Mouse (Mus musculus): Measurements from ENCODE around the gene Anxa4. TPM values are rescaled to one million over a fixed set of nuclear protein-coding genes. Genes with fewer than 3 reads are reported as not detected.

The Anxa4 gene
- 137 and 160 TPM in 2 replicates for polyA plus RNA-seq (2015; fragmentation: Nextera tagmentation; extraction: Ambion mirVana)

DNA sequence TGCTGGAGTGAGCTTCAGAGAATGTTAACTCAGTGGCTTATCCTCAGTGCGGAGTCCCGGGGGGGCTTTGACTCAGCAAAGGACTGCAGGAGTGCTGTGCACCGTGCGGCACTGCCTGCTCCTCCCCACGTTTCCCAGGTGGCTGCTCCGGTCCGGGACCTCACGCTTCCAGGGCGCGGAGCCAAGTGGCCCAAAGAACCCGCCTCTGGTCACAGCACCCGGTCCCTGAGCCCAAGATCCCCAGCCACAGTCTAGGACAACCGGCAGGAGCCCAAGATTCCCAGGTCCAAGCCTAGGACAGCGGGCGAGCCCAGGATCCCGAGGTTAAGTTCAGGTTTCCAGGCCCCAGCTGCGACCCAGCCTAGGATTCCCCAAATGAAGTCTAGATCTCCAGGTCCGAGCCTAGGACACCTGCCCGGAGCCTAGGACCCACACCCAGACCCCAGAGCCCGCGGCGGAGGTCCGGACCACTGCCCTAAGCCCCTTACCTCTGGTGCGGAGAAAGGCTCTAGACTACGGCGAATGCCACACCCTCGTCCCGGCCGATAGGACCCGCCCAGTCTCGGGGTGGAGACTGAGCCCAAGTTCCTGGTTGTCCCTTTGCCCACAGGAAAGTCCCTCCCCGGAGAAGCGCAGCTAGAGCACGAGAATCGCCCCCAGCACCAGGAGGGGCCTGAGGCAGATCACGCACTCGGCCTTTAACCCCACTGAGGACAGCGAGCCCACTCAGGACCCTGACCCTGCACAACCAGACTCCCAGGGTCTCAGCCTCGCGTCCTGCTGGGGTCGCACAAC lies at the start of gene Anxa4:
Gene Anxa4 (minus strand): TSS at position 564 of the 795 bp plus-strand sequence.
- Histone ChIP-seq H3K4me1 (peaks cover 12% of the 10 kb centered on the region; the same call in 1 of the 2 replicates), H3K36me3 (no peaks in the 10 kb centered on the region), H3K27ac (peak within 1 kb of the TSS; percentile 59), H3K4me2 (peak within 1 kb of the TSS; percentile 88), H3K4me3 (replicated peaks) (peak within 1 kb of the TSS; percentile 76), H3K9me3 (no peaks in the 10 kb centered on the region), H3K27me3 (replicated peaks) (no peaks in the 10 kb centered on the region), H3K9ac (peak within 1 kb of the TSS; percentile 42)
- under 1% methylated on average over 39 of the region's 41 CpGs for WGBS
- peak; percentile 83 for ATAC-seq (ENCODE audit: insufficient read depth, low FRiP score, low read depth)

DNA sequence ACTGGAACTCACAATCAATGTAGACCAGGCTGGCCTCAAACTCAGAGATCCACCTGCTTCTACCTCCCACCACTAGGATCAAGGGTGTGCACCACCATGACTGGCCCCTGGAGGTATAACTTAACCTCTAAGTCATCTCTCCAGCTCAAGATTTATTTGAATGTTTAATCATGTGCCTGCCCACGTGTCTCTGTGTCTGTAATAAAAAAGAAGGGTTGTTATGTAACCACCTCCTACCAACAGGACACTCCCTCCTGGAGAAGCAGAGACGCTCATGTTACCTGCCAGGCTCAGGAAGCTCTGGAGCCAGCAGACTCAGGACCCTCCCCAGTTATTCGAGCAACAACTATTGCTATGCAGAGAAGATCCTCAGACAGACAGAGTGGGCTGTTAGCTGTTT lies 48.6 kb upstream of the Anxa4 start:
- no peaks in the 10 kb centered on the region for H3K4me1 ChIP-seq
- no peak overlapping the region for H3K4me3 ChIP-seq (replicated peaks)
- no peak overlapping the region for H3K4me2 ChIP-seq
- no peak overlapping the region for H3K9ac ChIP-seq
- no peak overlapping the region for H3K27ac ChIP-seq
- H3K36me3 ChIP-seq, result no peaks in the 10 kb centered on the region
- no peak for ATAC-seq (ENCODE audit: insufficient read depth, low FRiP score, low read depth)
- H3K9me3 ChIP-seq, result no peaks in the 10 kb centered on the region
- 55% methylated on average over 3 of the region's 3 CpGs for WGBS
- H3K27me3 ChIP-seq (replicated peaks), result no peaks in the 10 kb centered on the region

DNA sequence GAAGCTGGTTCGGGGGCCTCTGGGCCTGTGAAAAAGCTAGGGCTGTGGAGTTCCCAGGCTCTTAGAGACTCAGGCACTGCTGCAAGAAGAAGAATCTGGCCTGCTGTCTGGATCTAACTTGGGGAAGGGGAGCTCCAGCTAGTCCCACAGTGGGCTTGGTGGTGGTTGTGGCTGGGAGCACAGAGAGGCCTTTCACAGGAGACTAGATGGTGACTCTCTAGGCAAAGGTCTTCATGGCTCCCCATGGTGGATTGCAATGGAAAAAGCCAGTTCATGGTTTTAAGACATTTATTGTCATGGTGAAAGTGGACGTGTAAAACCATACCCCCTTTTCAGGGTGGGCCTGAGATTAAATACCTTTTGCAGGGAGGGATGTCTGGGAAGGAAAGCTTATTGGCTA lies 45.7 kb upstream of the Anxa4 start:
- no peak for ATAC-seq (ENCODE audit: insufficient read depth, low FRiP score, low read depth)
- Histone ChIP-seq H3K4me1 (no peaks in the 10 kb centered on the region), H3K27ac (no peak overlapping the region), H3K4me3 (replicated peaks) (no peak overlapping the region), H3K4me2 (no peak overlapping the region), H3K9me3 (no peaks in the 10 kb centered on the region), H3K36me3 (no peaks in the 10 kb centered on the region), H3K27me3 (replicated peaks) (no peaks in the 10 kb centered on the region), H3K9ac (no peak overlapping the region)
- 57% methylated on average over 2 of the region's 2 CpGs for WGBS

GRCm38 (mm10) chr6:86832802-86833502 lies 39.6 kb upstream of the Anxa4 start:
- H3K4me2 ChIP-seq, result no peak overlapping the region
- no peaks in the 10 kb centered on the region for H3K27me3 ChIP-seq (replicated peaks)
- 65% methylated on average over 13 of the region's 13 CpGs for WGBS
- ATAC-seq (ENCODE audit: insufficient read depth, low FRiP score, low read depth), result peak; percentile 31; the same call in 1 of the 2 replicates
- H3K4me1 ChIP-seq, result 0 out of 2 replicates have a peak, but pooled peaks cover 4% of the 10 kb centered on the region
- no peaks in the 10 kb centered on the region for H3K9me3 ChIP-seq
- no peaks in the 10 kb centered on the region for H3K36me3 ChIP-seq
- H3K9ac ChIP-seq, result no peak overlapping the region
- H3K27ac ChIP-seq, result peak overlapping the region; percentile 40; the same call in 1 of the 2 replicates
- H3K4me3 ChIP-seq (replicated peaks), result no peak overlapping the region

DNA sequence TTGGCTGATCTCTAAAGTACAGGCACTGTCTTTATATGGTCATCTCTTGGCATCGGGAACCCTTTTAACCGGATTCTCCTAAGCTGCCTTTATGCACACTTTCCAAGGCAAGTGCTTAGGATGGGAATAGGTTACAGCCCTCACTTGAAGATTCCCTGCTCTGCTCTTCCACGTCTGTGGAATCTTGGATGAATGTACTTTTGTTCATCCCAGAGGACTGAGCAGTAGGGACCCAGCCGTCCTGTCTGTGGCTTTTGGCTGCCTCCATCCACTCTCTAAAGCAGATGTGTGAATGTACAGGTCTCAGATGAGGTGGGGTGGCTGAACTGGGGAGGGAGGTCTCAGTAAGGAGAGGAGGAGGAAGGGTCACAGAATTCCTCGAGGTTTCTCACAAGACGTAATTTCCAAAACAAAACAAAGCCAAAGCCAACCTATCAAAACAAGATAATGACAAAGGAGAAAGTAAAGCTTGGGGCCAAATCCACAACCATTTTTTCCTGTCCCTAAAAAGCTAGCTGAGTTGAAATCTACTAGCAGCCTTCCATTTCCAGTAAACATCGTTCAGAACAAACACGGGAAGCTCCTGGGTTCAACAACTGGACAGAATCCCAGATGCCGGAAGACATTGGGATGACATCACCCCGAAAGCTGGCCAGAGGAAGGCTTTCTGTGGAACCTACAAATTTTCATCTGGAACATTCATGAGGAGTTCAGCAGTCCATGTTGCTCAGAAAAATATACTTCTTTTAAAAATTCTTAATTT lies 37.5 kb upstream of the Anxa4 start:
- no peak overlapping the region for H3K9ac ChIP-seq
- ATAC-seq (ENCODE audit: insufficient read depth, low FRiP score, low read depth), result 0 out of 2 replicates have a peak, but pooled peaks have one; percentile 27
- 39% methylated on average over 10 of the region's 10 CpGs for WGBS

DNA sequence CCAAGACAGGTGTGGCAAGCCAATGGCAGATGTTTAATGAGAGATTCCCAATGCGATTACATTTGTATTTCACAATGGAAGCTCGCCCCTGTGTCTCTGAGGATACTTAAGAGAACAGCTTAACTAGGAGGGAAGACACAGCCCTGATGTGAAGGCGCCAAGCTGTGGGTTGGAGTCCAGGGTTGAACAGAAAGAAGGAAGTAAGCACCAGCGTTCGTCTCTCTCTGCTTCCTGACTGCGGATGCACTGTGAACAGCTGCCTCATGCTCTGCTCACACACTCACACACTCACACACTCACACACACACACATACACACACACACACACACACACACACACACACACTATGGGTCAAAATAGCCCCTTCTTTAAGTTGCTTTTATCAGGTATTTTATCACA lies 36.4 kb upstream of the Anxa4 start:
- Histone ChIP-seq H3K36me3 (no peaks in the 10 kb centered on the region), H3K27ac (no peak overlapping the region), H3K4me3 (replicated peaks) (no peak overlapping the region), H3K9me3 (no peaks in the 10 kb centered on the region), H3K27me3 (replicated peaks) (no peaks in the 10 kb centered on the region), H3K9ac (no peak overlapping the region), H3K4me2 (no peak overlapping the region), H3K4me1 (0 out of 2 replicates have a peak, but pooled peaks cover 4% of the 10 kb centered on the region)
- no peak for ATAC-seq (ENCODE audit: insufficient read depth, low FRiP score, low read depth)
- 73% methylated on average over 6 of the region's 6 CpGs for WGBS

More for the DNA sequence above, 37.5 kb upstream of the Anxa4 start:
- H3K36me3 ChIP-seq, result no peaks in the 10 kb centered on the region
- no peak overlapping the region for H3K4me3 ChIP-seq (replicated peaks)
- no peak overlapping the region for H3K4me2 ChIP-seq
- H3K9me3 ChIP-seq, result no peaks in the 10 kb centered on the region
- peak overlapping the region; percentile 81 for H3K27ac ChIP-seq
- no peaks in the 10 kb centered on the region for H3K27me3 ChIP-seq (replicated peaks)
- H3K4me1 ChIP-seq, result 0 out of 2 replicates have a peak, but pooled peaks cover 4% of the 10 kb centered on the region

GRCm38 (mm10) chr6:86827432-86827831 lies 34.0 kb upstream of the Anxa4 start:
- Histone ChIP-seq H3K27me3 (replicated peaks) (no peaks in the 10 kb centered on the region), H3K4me2 (no peak overlapping the region), H3K4me1 (peaks cover 7% of the 10 kb centered on the region), H3K27ac (no peak overlapping the region), H3K36me3 (no peaks in the 10 kb centered on the region), H3K4me3 (replicated peaks) (no peak overlapping the region), H3K9ac (no peak overlapping the region), H3K9me3 (no peaks in the 10 kb centered on the region)
- no peak for ATAC-seq (ENCODE audit: insufficient read depth, low FRiP score, low read depth)
- 84% methylated on average over 2 of the region's 2 CpGs for WGBS

DNA sequence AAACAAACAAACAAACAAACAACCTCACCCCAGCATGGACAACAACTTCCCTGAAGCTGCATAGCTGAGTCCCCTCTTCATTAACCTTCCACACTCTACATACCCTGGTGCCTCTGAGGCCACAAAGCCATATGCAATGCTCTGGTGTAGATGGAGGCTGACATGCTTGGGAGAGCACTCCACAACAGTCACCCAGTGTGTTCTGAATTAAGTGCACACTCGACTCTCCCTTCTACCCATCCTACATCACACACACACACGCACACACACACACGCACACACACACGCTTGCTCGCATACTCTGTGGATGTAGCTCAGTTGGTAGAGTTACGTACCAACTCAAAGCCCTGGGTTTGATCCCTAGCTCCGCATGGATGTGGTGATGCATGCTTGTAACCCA lies 31.0 kb upstream of the Anxa4 start:
- Histone ChIP-seq H3K36me3 (no peaks in the 10 kb centered on the region), H3K4me2 (no peak overlapping the region), H3K9ac (no peak overlapping the region), H3K9me3 (no peaks in the 10 kb centered on the region), H3K4me3 (replicated peaks) (no peak overlapping the region), H3K27me3 (replicated peaks) (no peaks in the 10 kb centered on the region), H3K4me1 (peaks cover 11% of the 10 kb centered on the region), H3K27ac (no peak overlapping the region)
- ATAC-seq (ENCODE audit: insufficient read depth, low FRiP score, low read depth), result no peak
- WGBS, result 87% methylated on average over 7 of the region's 7 CpGs

DNA sequence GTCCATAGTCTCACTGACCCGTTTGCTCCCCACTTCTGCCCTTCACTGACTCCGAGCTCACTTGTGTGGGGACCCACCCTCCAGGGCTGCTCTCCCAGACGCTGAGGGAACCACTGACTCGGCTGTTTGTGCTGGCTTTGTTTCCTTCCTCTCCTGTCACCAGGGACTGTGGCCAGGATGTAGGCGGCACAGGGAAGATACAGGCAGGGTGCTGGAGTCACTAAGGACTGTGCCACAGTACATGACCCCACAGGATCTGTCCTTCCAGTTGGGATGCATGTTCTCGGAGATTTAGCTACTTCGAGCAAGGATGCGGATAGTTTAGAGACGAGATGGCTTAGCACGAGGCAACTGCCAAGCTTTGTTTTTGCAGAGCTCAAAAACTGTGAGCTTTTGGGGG lies 30.4 kb upstream of the Anxa4 start:
- Histone ChIP-seq H3K9me3 (no peaks in the 10 kb centered on the region), H3K27ac (no peak overlapping the region), H3K27me3 (replicated peaks) (no peaks in the 10 kb centered on the region), H3K4me2 (no peak overlapping the region), H3K36me3 (no peaks in the 10 kb centered on the region), H3K4me1 (peaks cover 11% of the 10 kb centered on the region), H3K9ac (no peak overlapping the region), H3K4me3 (replicated peaks) (no peak overlapping the region)
- 36% methylated on average over 10 of the region's 10 CpGs for WGBS
- no peak for ATAC-seq (ENCODE audit: insufficient read depth, low FRiP score, low read depth)

- peak overlapping the region; percentile 49 for H3K4me2 ChIP-seq
- peaks cover 11% of the 10 kb centered on the region for H3K4me1 ChIP-seq
- no peak for ATAC-seq (ENCODE audit: insufficient read depth, low FRiP score, low read depth)
- no peak overlapping the region for H3K27ac ChIP-seq
- no peaks in the 10 kb centered on the region for H3K9me3 ChIP-seq
- no peaks in the 10 kb centered on the region for H3K27me3 ChIP-seq (replicated peaks)
- 24% methylated on average over 9 of the region's 9 CpGs for WGBS
- no peak overlapping the region for H3K9ac ChIP-seq
- no peaks in the 10 kb centered on the region for H3K36me3 ChIP-seq
- no peak overlapping the region for H3K4me3 ChIP-seq (replicated peaks)
Observed at GRCm38 (mm10) chr6:86823051-86823431, 29.7 kb upstream of the Anxa4 start.

DNA sequence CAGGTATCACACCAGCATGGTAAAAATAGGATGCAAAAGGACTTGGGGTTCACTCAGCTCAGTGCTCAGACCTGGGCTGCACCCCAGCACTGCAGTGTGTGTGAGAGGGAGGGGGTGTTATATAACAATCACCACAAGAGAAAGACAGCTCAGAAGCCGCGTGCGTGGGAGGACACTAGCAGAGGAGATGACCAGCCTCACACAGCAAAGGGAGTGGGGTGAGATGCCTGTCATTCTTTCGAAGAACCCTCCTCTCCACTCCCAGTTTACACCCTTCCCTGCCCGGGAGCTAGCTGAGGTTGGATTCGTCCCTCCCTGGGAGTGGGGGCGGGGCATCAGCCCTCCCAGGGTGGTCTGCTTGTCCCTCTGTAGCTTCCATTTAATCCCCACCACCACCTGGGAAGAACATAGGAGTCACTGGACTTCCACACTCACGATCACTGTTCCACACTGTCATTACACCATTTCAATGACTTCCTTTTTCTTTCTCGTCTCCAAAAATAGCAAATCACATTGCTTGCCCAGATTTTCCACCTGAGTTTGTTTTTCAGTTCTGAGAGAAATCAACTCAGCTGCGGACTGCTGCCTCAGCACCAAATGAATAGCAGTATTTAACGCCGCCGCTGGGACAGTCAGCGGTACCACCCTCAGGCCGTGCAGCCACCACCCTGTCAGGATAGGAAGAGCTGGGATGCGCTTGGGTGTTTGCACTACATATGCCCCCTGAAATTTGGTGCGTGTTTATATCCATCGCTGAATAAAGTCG lies 29.1 kb upstream of the Anxa4 start:
- peak overlapping the region; percentile 18; the same call in 1 of the 2 replicates for H3K4me3 ChIP-seq (replicated peaks)
- ATAC-seq (ENCODE audit: insufficient read depth, low FRiP score, low read depth), result peak; percentile 57; the same call in 1 of the 2 replicates
- WGBS, result 4% methylated on average over 19 of the region's 19 CpGs
- peaks cover 11% of the 10 kb centered on the region for H3K4me1 ChIP-seq
- no peaks in the 10 kb centered on the region for H3K27me3 ChIP-seq (replicated peaks)
- no peaks in the 10 kb centered on the region for H3K36me3 ChIP-seq
- peak overlapping the region; percentile 49 for H3K4me2 ChIP-seq
- no peak overlapping the region for H3K9ac ChIP-seq
- no peaks in the 10 kb centered on the region for H3K9me3 ChIP-seq
- H3K27ac ChIP-seq, result no peak overlapping the region

All from stomach, embryonic 15.5 days (tissue).